Mouse (Mus musculus) retina, embryonic 14.5 days (tissue): ENCODE measurements around the gene Sptbn4.

Source experiments
- DNase-seq: peaks from one replicate; pipeline ENCODE4 v3.0.0-alpha.2; 2015; ENCODE audit warnings: low spot score

Sptbn4 gene

GRCm38 (mm10) chr7:27474490-27474954, 27.0 kb upstream of the Sptbn4 start:
- peak; percentile 98 for DNase-seq

GRCm38 (mm10) chr7:27473835-27474489, 26.5 kb upstream of the Sptbn4 start:
- no peak for DNase-seq

DNA sequence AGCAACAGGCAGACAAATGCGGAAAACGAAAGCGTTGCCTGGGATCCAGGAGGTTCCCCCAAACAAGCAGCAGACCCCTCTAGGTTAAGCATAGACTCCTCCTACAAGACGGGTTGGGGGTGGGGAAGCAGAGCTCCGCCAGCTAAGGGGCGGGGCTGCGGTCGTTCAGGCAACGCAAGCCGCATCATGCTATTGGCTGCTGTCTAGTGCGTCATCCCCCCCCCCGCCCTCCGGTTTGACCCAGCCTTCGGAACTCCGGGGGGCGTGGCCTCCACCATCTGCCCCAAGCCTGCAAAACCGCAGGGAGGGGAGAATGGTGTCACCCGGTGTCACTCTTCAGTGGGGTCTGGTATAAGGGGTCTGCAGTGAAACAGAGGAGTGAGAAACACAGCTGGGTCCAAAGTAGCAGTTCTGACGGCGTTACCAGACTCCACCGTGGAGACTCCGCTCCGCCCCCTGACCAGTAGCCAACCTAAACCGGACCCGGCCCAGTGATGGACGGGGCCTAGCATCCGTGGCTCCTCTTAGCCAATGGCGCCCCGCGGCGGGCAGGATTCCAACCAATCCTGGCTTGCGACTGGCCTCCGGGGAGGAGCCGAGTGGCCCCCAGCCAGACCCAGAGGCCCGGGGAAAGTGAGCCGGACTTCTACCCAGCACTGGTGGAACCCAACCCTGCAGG, 25.8 kb upstream of the Sptbn4 start, which contains the start of gene Sertad3:
TSS of gene Sertad3 (plus strand) at position 613 of the 679 bp plus-strand sequence.
- peak; percentile 99 for DNase-seq

DNA sequence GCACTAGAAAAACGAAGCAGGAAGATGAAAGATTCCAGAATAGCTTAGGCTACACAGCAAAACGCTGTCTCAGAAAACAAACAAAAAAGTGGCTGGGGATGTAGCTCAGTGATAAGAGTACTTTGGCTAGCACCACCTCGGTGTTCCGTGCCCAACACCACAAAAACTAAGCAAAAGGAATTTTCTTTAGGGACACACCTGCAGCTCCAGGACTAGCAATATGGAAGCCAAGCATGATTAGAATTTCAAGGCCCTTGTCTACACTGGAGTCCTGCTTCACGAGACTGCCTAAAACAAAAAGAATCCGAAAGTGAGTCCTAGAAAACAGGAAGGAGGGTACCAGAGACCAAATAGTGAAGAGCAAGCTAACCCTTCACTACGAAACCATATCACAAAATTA, 25.1 kb upstream of the Sptbn4 start:
- no peak for DNase-seq

DNA sequence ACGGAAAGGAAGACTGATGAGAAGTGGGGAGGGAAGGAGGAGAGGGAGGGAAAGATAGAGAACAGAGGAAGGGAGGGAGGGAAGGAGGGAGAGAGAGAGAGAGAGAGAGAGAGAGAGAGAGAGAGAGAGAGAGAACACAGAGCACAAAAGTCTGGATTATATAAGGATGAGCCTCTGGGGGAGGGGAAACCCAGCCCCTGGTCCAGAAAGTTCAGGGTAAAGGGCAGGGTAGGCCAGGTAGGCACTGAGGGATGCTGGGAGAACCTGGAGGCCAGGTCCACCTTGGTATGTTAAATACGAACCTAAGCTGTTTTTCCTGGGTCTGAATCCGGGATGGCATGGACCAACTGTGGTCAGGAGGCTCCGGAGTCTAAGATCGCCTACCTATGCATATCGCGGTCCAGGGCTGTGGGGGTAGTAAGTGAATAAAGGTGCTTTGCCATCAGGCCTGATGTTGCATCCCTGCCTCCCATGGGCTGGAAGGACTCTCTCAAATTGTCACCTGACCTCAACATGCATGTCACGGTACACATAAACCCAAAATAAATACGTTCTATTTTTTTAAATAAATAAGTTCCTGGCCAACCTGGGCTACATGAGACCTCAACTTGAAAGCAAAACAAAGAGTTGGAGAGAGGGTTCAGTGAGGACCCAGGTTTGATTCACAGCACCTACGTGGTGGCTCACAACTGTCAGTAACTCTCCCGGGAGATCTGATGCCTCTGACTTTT, 24.1 kb upstream of the Sptbn4 start:
- DNase-seq: no peak

- DNase-seq: no peak
Observed at GRCm38 (mm10) chr7:27467648-27468047, 20.2 kb upstream of the Sptbn4 start.

DNA sequence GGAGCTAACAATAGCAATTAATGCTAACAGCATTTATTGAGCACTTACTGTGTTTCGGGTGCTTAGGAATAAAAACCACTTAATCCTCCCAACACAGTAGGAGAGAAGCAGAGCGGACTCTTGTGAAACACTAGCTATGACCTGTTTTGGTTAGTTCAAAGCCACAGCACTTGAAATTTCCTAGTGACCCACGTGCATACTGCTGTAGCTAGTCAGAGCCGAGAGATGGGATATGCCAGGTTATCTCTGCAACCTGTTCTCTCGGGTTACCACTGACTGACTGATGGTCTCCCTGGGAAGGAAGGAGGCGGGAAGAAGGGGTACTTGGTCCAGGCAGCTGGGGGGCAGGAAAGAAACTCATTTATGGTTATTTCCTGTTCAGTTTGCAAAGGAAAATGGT, 13.0 kb upstream of the Sptbn4 start:
- no peak for DNase-seq

GRCm38 (mm10) chr7:27459640-27460039, 12.2 kb upstream of the Sptbn4 start:
- no peak for DNase-seq

- DNase-seq: no peak
Observed at GRCm38 (mm10) chr7:27458614-27459013, 11.1 kb upstream of the Sptbn4 start.

- no peak for DNase-seq
Observed at GRCm38 (mm10) chr7:27455273-27455672, 7.8 kb upstream of the Sptbn4 start.

GRCm38 (mm10) chr7:27454461-27455121, 7.1 kb upstream of the Sptbn4 start:
- no peak for DNase-seq

DNA sequence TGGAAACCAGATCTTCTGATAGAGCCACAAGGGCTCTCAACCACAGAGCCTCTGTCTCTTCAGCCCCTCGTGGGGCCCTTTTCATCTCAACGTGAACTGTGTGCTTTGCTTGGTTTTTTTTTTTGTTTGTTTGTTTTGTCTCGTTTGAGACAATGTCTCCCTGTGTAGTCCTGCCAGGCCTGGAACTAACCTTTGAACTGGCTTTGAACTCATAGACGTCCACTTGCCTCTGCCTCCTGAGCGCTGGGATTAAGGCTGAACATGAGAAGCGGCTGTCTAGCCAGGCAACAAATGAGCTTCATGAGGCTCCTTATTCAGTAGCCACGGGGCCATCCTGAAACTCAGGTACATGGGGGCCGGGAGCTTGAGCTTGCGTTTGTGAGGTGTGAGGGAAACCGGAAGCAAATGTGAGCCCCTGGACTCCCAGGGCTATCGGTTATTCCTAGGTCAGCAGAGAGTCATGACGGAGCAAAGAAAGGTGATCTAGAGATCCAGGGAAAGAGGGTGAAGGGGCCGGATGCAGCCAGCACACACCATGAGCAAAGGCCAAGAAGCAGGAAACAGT, 4.8 kb upstream of the Sptbn4 start:
- no peak for DNase-seq

- DNase-seq: no peak
Observed at GRCm38 (mm10) chr7:27451359-27451758, 3.9 kb upstream of the Sptbn4 start.

GRCm38 (mm10) chr7:27449256-27449862, 1.9 kb upstream of the Sptbn4 start:
- peak; percentile 78 for DNase-seq

- DNase-seq: no peak
Observed at GRCm38 (mm10) chr7:27448421-27449206, 1.1 kb upstream of the Sptbn4 start.

- peak; percentile 52 for DNase-seq
Observed at GRCm38 (mm10) chr7:27446521-27447418, 716 bp downstream of the Sptbn4 start.

GRCm38 (mm10) chr7:27446051-27446450, 1.4 kb downstream of the Sptbn4 start:
- no peak for DNase-seq

DNA sequence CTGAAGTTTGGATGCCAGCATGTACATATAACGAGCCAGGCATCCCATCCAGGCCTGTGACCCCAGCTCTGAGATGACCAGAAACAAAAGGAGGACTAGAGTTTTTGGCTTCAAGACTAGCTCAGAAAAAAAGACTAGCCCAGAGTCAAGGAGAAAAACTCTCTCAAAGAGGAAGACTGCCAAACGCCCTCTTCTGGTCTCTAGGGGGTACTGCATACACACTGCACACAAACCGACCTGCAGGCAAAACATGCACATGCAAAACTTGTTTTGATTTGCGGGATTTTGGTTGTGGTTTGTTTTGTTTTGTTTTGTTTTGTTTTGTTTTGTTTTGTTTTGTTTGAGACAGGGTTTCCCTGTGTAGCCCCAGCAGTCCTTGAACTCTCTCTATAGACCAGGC, 7.5 kb downstream of the Sptbn4 start:
- DNase-seq: no peak

- peak; percentile 53 for DNase-seq
Observed at GRCm38 (mm10) chr7:27437544-27437943, 9.9 kb downstream of the Sptbn4 start.

DNA sequence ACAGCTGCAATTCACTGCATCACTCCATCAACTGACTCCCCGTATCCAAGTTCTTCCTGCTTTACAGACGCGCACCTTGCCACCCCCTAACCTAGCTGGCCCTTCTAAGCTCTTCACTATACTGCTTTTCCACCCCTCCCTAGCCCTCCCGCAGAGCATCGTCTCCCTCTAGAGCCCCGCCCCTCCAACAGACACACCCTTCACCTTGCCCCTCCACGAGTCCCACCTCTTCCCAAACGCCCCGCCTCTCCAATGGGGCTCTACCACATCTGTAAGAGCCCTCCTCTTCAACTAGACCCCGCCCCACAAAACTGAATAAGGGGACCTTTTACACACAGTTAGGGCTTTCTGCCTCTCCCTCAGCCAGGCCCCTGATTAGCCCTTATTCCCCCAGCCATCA, 13.7 kb downstream of the Sptbn4 start:
- DNase-seq: no peak
